Mouse (Mus musculus) urinary bladder, postnatal 36 days (tissue): ENCODE measurements at regions not wholly inside any gene's neighbourhood (a gene's known extent, or its start where the extent isn't known, plus 50 kb on each side); places are given as distances from the start of the nearest gene placed in this dataset.

Experiments
- DNase-seq, 2 experiments: peaks; one replicate each; pipeline ENCODE4 v3.0.0; 2022; ENCODE audit warnings: low spot score in 2 of 2, mixed read lengths in 1 of 2

DNA sequence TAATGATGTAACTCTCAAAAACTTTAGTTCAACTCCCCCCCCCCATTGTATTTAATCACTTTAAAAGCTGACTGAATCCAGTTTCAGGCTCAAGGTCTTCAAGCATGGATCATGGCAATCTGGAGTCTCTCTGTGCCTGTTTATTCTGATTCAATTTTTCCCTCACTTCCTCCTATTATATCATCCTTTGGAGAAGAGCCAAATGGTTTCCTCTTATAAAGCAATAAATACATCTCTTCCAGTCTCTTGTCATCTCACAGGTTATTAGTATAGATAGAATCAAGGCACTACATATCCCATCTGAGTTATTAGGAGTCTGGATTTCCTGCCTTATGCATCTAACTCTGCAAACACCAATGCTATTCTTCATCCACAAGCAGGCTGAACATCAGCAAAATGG is 530.2 kb upstream of the Pdcd1 start:
- DNase-seq = no peak

DNA sequence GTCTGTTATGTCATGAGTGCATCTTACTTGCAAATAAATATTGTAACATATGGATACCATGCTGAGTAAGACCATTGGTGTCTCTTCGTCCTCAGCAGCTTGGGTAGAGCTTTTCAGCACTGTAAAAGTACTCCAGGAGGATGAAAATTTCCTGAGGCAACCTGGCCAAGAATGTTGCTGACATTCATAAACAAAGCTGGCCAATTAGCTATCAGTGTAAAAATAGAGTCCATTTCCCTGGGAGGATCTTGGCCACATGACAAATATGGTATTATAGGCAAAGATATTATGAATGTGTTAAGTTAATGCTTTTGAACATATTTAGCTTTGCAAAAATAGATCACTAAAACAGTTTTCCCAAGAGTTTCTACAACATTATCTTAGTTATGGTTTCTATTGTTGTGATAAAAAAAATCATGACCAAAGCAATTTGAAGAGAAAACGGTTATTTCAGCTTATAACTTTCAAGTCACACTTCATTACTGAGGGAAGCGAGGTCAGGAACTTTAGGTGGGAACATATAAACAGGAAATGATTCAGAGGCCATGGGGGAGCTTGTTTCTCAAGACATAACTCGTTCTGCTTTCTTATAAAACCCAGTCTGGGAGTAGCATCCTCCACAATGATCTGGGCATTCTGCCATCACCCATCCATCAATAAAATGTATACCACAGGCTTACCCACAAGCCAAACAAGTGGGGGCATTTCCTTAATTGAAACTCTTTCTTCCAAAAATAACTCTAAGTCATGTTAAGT is 529.5 kb upstream of the Pdcd1 start:
- DNase-seq = no peak

GRCm38 (mm10) chr1:94532773-94533541 is 480.6 kb upstream of the Pdcd1 start:
- DNase-seq = no peak

DNA sequence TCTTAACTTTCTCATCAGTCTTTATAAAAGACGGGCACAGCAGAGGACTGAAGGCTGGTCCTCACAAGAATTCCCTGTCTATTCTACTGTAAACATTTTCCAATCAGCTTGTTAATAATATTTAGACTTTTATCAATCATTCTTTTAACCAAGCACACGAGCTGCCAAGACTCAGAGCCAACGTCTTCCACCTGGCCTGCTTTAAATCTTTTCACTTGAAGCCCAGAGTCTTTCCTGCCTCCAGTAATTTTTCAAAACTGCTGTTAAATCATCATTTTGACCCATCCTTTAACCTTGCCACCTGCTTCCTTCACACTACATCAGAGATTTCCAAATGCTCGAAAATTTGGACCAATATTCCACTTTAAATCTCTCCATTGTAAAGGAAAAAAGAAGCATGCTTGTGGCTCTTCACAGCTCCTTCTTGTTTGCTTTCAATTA is 451.7 kb upstream of the Pdcd1 start:
- no peak for DNase-seq

DNA sequence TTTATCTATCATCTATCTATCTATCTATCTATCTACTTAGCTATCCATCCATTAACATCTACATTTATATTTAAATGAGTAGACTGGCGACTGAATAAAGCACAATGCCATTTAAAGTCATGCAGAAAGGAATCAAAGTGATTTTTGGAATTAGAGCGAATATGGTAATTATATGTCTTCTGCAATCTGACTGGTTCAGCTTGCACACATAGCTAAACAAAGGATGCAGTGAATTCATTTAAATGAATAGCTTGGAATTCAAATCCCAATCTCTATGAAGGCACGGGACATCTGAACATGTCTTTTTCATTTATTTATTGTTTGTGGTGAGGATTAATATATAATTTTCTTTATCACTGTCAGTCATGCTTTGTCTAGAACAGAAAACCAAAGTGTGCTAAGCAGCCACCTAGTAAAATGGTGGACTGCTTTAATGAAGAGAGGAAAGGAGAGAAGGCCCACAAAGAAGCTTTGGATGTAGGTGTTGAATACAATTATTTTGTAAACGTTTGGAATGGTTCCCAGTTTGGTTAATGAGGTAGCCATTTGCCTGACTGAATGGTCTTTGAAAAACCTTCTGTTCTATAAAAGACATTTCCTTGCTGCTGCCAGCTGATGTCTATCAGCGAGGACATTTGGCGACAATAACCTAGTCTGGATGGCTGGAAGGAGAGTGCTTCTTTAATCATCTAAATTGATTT is 451.2 kb upstream of the Pdcd1 start:
- DNase-seq = no peak

- DNase-seq = no peak
Observed at GRCm38 (mm10) chr1:94502066-94502861, 449.9 kb upstream of the Pdcd1 start.

- DNase-seq = no peak
Observed at GRCm38 (mm10) chr1:94496992-94497391, 444.6 kb upstream of the Pdcd1 start.

DNA sequence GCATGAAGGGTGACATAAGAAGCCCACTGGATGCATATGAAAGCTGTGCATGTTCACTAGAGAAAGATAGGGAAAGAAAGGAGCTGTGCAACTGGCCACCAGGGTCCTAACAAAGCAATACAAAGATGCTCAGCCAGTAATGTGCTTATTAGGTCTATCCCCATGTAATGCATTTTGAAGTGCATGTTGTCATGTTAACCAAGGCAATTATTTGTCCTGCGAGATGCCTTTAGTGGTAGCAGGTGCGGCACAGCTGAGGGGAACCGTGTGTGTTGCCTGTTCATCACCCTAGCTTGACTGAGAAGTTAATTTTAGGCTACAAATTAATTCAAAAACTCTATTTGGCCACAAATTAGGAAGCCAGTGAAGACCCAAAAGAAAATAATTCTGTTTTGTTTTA is 444.0 kb upstream of the Pdcd1 start:
- DNase-seq = no peak

- DNase-seq = no peak
Observed at GRCm38 (mm10) chr1:94487062-94487461, 434.7 kb upstream of the Pdcd1 start.

GRCm38 (mm10) chr1:94469834-94470233 is 417.5 kb upstream of the Pdcd1 start:
- DNase-seq = peak; percentile 6 to 16

GRCm38 (mm10) chr1:94423731-94424130 is 371.4 kb upstream of the Pdcd1 start:
- DNase-seq = no peak

- DNase-seq = no peak
Observed at GRCm38 (mm10) chr1:94413043-94413442, 360.7 kb upstream of the Pdcd1 start.

DNA sequence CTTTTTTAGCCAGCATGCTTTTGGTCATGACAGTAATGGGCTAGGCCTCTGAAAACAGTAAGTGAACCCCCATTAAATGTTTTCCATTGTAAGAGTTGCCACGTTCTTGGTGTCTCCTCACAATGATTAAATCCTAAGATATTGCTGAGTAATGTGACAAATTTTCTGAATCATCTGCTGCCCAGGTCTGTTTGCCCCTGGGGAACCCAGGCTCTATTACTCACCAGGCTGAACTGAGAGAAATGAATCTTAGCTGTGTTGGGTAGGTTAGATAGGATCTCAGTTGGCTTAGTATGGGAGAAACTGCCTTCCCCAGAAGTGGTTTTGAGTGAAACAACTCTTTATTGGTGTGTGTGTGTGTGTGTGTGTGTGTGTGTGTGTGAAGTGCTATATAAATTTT is 314.3 kb upstream of the Pdcd1 start:
- DNase-seq = no peak

GRCm38 (mm10) chr1:94356996-94357395 is 304.6 kb upstream of the Pdcd1 start:
- no peak for DNase-seq

DNA sequence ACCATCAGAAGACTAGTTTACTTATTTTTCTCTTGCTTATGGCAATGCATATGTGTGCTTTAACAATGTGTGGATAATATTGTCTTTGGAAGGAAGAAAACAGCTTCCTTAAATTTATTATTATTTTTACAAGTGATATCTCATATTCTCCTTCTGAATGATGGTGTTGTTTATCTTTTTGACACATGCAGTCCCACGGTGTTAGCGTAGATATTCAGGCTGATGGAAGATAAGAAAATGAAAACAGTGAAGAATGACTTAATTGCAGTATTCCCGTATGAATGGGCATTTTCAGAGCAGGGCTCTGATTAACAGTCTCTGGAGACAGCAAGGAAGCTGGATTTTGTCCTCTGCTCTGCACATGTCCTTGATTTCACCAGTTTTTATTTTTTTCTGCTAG is 303.5 kb upstream of the Pdcd1 start:
- DNase-seq = no peak

DNA sequence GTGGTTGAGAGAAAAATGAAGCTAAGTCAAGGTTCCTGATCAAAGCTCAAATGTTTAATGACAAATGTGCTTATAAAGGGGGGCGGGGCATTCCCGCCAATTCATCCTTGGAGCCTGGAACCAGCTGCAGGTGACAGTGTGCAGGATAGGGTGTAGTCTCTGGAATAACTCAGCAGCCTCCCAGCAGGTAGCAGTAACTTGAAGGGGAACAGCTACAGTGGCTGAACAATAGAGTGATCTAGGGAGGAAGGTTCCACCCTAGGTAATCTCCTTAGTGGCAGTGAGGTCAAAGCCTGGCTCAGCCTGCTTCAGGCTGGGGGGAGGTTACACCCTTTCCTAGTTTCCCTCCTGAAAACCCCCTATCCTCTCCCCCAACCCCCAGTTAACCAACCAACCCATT is 290.2 kb upstream of the Pdcd1 start:
- DNase-seq = no peak

DNA sequence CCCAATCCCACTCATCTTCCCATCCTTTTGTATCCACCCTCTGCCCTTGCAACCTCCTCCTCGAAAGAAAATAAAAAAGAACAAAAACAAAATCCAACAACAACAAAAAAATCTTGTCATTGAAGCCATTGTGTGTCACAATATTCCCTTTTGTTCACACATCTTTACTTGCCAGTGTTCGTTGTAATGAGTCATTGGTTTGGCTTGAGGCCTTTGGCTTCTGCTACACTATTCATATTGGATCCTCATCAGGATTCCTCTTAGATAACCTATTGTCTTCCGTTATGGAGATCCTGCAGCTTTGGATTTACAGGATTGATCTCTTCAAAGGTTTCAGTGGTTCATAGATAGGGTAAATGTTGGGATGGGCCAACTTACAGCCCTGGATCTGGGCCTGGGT is 288.9 kb upstream of the Pdcd1 start:
- no peak for DNase-seq

DNA sequence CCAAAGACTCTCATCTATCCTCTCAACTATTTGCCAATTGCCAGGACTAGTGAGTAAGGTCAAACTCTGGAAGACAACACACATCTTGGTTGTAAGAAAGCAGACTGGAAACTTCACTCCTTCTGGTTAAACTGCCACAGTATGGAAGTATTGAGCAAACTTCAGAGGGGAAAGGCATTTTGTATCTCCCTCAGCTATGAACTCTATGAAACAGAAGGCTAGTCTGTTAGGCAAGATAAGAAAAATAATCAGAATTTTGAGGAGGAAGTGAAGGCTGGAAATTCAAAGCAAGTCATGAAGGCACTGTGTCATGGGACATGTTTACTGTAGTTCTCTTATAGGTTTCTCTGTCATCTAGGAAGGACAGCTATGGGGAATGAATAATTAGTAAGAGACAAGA is 265.7 kb upstream of the Pdcd1 start:
- no peak for DNase-seq

- no peak for DNase-seq
Observed at GRCm38 (mm10) chr1:94298395-94298794, 246.0 kb upstream of the Pdcd1 start.

- DNase-seq = no peak
Observed at GRCm38 (mm10) chr1:94272569-94272968, 220.2 kb upstream of the Pdcd1 start.

GRCm38 (mm10) chr1:94263313-94263712 is 211.0 kb upstream of the Pdcd1 start:
- DNase-seq = no peak

DNA sequence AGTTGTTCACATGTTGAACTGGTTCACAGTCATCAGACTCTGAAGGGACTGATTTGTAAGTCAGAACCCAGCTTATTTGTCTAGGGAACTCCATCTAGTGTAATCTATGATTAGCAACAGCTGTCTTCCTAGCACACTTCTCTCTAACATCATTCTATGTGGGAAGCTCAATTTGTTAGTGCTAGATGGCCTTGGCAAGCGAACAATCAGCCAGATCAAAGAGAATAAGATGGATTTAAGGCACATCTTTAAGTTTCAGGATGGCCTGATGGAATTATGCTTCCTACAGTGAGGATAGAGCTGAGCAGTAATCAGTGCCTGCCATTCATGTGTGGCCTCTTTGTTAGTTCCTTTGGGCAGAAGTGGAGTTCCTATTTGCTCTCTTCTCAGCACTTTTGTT is 183.1 kb upstream of the Pdcd1 start:
- no peak for DNase-seq
